Mouse (Mus musculus): ENCODE data around the gene Pcgf5.

Gene Pcgf5

GRCm38 (mm10) chr19:36496532-36496931, 148.4 kb downstream of the Pcgf5 start:
- no peak for DNase-seq

GRCm38 (mm10) chr19:36497067-36497466, 149.0 kb downstream of the Pcgf5 start:
- DNase-seq: peak; percentile 44

GRCm38 (mm10) chr19:36497744-36498143, 149.6 kb downstream of the Pcgf5 start:
- peak; percentile 9 for DNase-seq

GRCm38 (mm10) chr19:36504716-36505115, 156.6 kb downstream of the Pcgf5 start:
- no peak for DNase-seq
